10 mouse cellular contexts compared by ENCODE assay signal in genomic region chr8:124331094-124331493, GRCm38 (mm10).
DNase-seq lines count a peak whose midpoint lies in the region; ATAC-seq lines count a peak whose summit lies in the region.
"Had no signal": no experiment of that assay in that cellular context is flagged by ENCODE, and none has a peak within 500 bp of the region (broad histone marks: within the 10 kb centered on the region; RNA-seq: fewer than 3 reads in every experiment).

No protein-coding gene starts in this region.

- H3K36me3 ChIP-seq in midbrain, embryonic 10.5 days: peaks cover 92% of the 10 kb centered on the region
- H3K36me3 ChIP-seq in midbrain, embryonic 11.5 days (ENCODE audit: control insufficient read depth, insufficient read depth, low read length): peaks cover 13% of the 10 kb centered on the region; the same call in 1 of the 2 replicates
- H3K36me3 ChIP-seq in hindbrain, embryonic 15.5 days: peaks cover 31% of the 10 kb centered on the region

- peak overlapping the region; percentile 77 for H3K27ac ChIP-seq in midbrain, embryonic 10.5 days (replicated peaks)
- H3K27ac ChIP-seq in midbrain, embryonic 11.5 days (ENCODE audit: low read depth, low read length): no peak overlapping the region
- H3K27ac ChIP-seq in hindbrain, embryonic 15.5 days (replicated peaks): peak overlapping the region; percentile 34

- ATAC-seq in midbrain, embryonic 11.5 days (ENCODE audit: low FRiP score): no peak
- no peak for ATAC-seq in hindbrain, embryonic 15.5 days (ENCODE audit: low FRiP score, low read depth)

- peaks cover 28% of the 10 kb centered on the region for H3K4me1 ChIP-seq in midbrain, embryonic 10.5 days
- peaks cover 7% of the 10 kb centered on the region; the same call in 1 of the 2 replicates for H3K4me1 ChIP-seq in midbrain, embryonic 11.5 days (ENCODE audit: control insufficient read depth, insufficient read depth, low read length)
- H3K4me1 ChIP-seq in hindbrain, embryonic 15.5 days (replicated peaks): no peaks in the 10 kb centered on the region; the same call in 1 of the 2 replicates

- no peak overlapping the region for H3K4me2 ChIP-seq in midbrain, embryonic 11.5 days
- no peak overlapping the region for H3K4me2 ChIP-seq in hindbrain, embryonic 15.5 days

- no peaks in the 10 kb centered on the region for H3K9me3 ChIP-seq in midbrain, embryonic 10.5 days (replicated peaks)
- no peaks in the 10 kb centered on the region for H3K9me3 ChIP-seq in midbrain, embryonic 11.5 days (ENCODE audit: control insufficient read depth, low read length)
- H3K9me3 ChIP-seq in hindbrain, embryonic 15.5 days: no peaks in the 10 kb centered on the region

- no peak overlapping the region for H3K9ac ChIP-seq in midbrain, embryonic 11.5 days (ENCODE audit: low read length)
- H3K9ac ChIP-seq in hindbrain, embryonic 15.5 days: no peak overlapping the region

- H3K4me3 ChIP-seq in midbrain, embryonic 10.5 days: no peak overlapping the region
- no peak overlapping the region for H3K4me3 ChIP-seq in midbrain, embryonic 11.5 days (ENCODE audit: low read depth, low read length)
- H3K4me3 ChIP-seq in hindbrain, embryonic 15.5 days: no peak overlapping the region

- WGBS in midbrain, embryonic 10.5 days: 93% methylated on average over 3 of the region's 3 CpGs
- WGBS in midbrain, embryonic 11.5 days: 88% methylated on average over 3 of the region's 3 CpGs
- 90% methylated on average over 3 of the region's 3 CpGs for WGBS in hindbrain, embryonic 15.5 days

- no peak for DNase-seq in midbrain, embryonic 10.5 days (ENCODE audit: low spot score)
- no peak for DNase-seq in midbrain, embryonic 11.5 days (ENCODE audit: low spot score, missing footprints)
- peak; percentile 53 for DNase-seq in adrenal gland, postnatal 14 days
- DNase-seq in spleen, postnatal 10 days (ENCODE audit: low spot score in 2 of 2): no peak
- DNase-seq in urinary bladder, adult 2 months (ENCODE audit: low spot score): no peak
- DNase-seq in right cerebral cortex, adult 18-20 months: no peak
- DNase-seq: kidney, adult 18-20 months; liver; thymus, postnatal 4 days had no signal

- no peaks in the 10 kb centered on the region for H3K27me3 ChIP-seq in midbrain, embryonic 10.5 days (ENCODE audit: low read depth, poor library complexity, severe bottlenecking)
- no peaks in the 10 kb centered on the region for H3K27me3 ChIP-seq in midbrain, embryonic 11.5 days (ENCODE audit: control insufficient read depth, insufficient read depth, low read length)
- H3K27me3 ChIP-seq in hindbrain, embryonic 15.5 days: no peaks in the 10 kb centered on the region
